Mouse (Mus musculus) neural tube, embryonic 12.5 days (tissue): ENCODE measurements around the gene Gm28047. TPM values are rescaled to one million over a fixed set of nuclear protein-coding genes. Genes with fewer than 3 reads are reported as not detected.
"Not testable (repeated sequence)": the region's sequence is repeated elsewhere in the genome, so short reads cannot be mapped to it uniquely, and the experiment has no call there.

Experiments used
- ATAC-seq: fragments of 200-750 bp; cut with Nextera tagmentation; 2 replicates; pipeline ENCODE4 v1.8.0; 2017; ENCODE audit warnings: low read depth, mild to moderate bottlenecking, moderate TSS enrichment, moderate library complexity; ENCODE audit not compliant: low FRiP score
- H3K27ac ChIP-seq: fragments of 300-500 bp; sonication (generic); 2 replicates; pipeline ENCODE4 v1.5.1; 2016
- H3K27me3 ChIP-seq: fragments of 300-500 bp; sonication (generic); replicated peaks from 2 replicates; pipeline ENCODE4 v1.6.1; 2016; ENCODE audit warnings: mild to moderate bottlenecking
- H3K36me3 ChIP-seq: fragments of 300-500 bp; sonication (generic); 2 replicates; pipeline ENCODE4 v1.6.1; 2016; ENCODE audit warnings: mild to moderate bottlenecking
- H3K4me1 ChIP-seq: fragments of 300-500 bp; sonication (generic); 2 replicates; pipeline ENCODE4 v1.6.1; 2016
- H3K4me2 ChIP-seq: fragments of 300-500 bp; sonication (generic); replicated peaks from 2 replicates; pipeline ENCODE4 v1.6.1; 2016; ENCODE audit warnings: mild to moderate bottlenecking
- H3K4me3 ChIP-seq: fragments of 300-500 bp; sonication (generic); 2 replicates; pipeline ENCODE4 v1.5.1; 2016
- H3K9ac ChIP-seq: fragments of 300-500 bp; sonication (generic); 2 replicates; pipeline ENCODE4 v1.6.1; 2016; ENCODE audit warnings: mild to moderate bottlenecking
- H3K9me3 ChIP-seq: fragments of 300-500 bp; sonication (generic); 2 replicates; pipeline ENCODE4 v1.6.1; 2016; ENCODE audit warnings: mild to moderate bottlenecking
- WGBS: fragments of 180-500 bp; shearing (Covaris S2); methylation state at CpG from one replicate; pipeline ENCODE4 v1.1.7; 2016; 5-methylcytosine and 5-hydroxymethylcytosine counted together
- polyA plus RNA-seq: library from polyadenylated mRNA; unstranded; fragments of >200 nt; fragmentation: Nextera tagmentation; extraction: Ambion mirVana; gene quantifications from 2 replicates; pipeline ENCODE4 v1.2.1, GENCODE M21; 2016

The Gm28047 gene
- polyA plus RNA-seq, 1 experiment from 2014 or later: not detected

DNA sequence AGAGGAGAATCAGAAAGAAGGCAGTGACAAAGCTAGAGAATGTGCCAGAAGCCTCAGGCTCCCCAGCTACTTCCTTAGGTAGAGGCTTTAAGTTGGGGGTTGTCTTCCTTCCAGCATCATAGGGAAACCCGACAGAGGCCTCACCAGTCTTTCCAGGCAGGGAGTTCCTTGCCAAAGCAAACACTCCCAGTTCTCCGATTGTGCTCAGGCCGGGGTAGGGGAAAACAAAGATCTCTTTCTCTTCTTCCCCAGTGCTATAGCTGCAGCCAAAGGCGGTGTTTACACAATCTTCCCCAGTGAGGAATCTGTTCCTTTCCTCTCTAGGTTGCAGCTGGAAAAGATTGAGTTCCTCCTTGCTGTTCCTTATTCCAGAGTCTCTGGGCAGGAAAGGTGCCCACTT lies 31.8 kb upstream of the Gm28047 start:
- Histone ChIP-seq H3K27me3 (no peaks in the 10 kb centered on the region), H3K4me3 (no peak overlapping the region), H3K4me1 (no peaks in the 10 kb centered on the region), H3K4me2 (no peak overlapping the region), H3K9ac (no peak overlapping the region), H3K36me3 (peaks cover 16% of the 10 kb centered on the region), H3K27ac (peak overlapping the region; percentile 60; the same call in 1 of the 2 replicates), H3K9me3 (no peaks in the 10 kb centered on the region)
- 16% methylated on average over 4 of the region's 4 CpGs for WGBS
- ATAC-seq: no peak

DNA sequence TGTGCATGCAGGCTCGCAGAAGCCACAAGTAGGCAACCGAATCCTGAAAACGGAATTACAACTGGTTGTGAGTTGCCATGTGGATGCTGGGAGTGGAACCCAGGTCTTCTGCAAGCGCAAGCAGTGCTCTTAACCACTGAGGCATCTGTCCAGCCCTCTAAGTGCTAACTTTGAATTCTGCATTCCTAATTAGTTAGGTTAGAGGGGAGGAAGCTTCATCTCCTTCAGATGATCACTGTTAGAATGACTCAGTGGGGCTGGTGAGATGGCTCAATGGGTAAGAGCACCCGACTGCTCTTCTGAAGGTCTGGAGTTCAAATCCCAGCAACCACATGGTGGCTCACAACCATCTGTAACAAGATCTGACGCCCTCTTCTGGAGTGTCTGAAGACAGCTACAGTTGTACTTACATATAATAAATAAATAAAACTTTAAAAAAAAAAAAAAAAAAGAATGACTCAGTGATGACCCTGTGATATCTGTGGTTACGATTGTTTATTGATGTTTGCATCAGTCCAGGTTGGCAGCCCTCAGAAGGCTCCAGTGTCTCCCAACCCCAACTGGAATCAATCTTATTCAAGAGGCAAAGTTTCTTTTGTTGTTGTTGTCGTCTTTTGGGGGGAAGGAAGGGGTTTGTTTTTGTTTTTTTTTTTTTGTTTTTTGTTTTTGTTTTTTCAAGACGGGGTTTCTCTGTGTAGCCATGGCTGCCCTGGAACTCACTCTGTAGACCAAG lies 27.2 kb upstream of the Gm28047 start:
- H3K4me2 ChIP-seq, H3K4me1 ChIP-seq, H3K27ac ChIP-seq, ATAC-seq, H3K36me3 ChIP-seq, H3K9me3 ChIP-seq, H3K9ac ChIP-seq, H3K27me3 ChIP-seq, H3K4me3 ChIP-seq: not testable (repeated sequence)
- 81% methylated on average over 9 of the region's 9 CpGs for WGBS

DNA sequence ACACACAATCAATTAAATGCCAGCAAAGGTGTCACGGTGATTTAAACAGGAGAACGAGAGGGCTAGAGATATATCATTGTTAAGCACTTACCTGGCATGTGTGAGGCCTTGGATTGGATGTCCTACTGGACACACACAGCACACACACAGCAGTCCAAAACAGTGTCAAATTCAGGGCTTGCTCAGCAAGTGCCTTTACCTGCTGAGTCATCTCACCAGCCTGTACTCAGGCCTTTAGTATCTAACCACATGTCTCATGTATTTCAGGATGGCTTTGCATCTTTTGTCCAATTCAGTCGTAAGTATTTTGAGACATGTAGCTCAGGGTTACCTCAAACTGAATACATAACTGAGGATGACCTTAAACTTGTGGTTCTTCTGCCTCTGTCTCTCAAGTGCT lies 26.2 kb upstream of the Gm28047 start:
- H3K9me3 ChIP-seq: no peaks in the 10 kb centered on the region
- WGBS: 83% methylated on average over 3 of the region's 3 CpGs
- ATAC-seq: no peak
- H3K4me2 ChIP-seq: no peak overlapping the region
- no peaks in the 10 kb centered on the region for H3K4me1 ChIP-seq
- no peak overlapping the region for H3K27ac ChIP-seq
- H3K9ac ChIP-seq: no peak overlapping the region
- H3K36me3 ChIP-seq: no peaks in the 10 kb centered on the region
- no peaks in the 10 kb centered on the region for H3K27me3 ChIP-seq
- no peak overlapping the region for H3K4me3 ChIP-seq

DNA sequence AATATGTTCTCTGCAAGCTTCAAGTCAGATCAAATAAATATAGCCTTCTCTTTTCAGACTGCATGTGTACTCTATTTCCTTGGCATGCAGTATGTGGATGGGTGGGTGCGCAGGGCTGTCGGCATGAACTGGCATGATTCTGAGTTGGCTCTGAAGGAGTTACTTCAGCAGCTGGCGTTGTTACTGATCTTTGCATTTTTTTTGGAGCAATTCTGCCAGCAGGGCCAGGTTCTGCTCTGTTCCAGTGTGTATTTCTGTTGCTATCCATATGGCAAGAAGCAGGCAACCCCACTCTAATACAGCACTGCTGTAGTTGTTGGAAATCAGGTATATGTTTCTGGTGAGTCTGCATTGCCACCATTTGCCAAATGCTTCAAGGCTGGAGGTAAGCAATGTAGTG lies 10.9 kb upstream of the Gm28047 start:
- H3K4me1 ChIP-seq: no peaks in the 10 kb centered on the region
- WGBS: 89% methylated on average over 3 of the region's 3 CpGs
- no peaks in the 10 kb centered on the region for H3K27me3 ChIP-seq
- no peak overlapping the region for H3K4me2 ChIP-seq
- H3K27ac ChIP-seq: no peak overlapping the region
- no peak for ATAC-seq
- no peaks in the 10 kb centered on the region for H3K9me3 ChIP-seq
- no peak overlapping the region for H3K4me3 ChIP-seq
- H3K9ac ChIP-seq: no peak overlapping the region
- no peaks in the 10 kb centered on the region for H3K36me3 ChIP-seq

DNA sequence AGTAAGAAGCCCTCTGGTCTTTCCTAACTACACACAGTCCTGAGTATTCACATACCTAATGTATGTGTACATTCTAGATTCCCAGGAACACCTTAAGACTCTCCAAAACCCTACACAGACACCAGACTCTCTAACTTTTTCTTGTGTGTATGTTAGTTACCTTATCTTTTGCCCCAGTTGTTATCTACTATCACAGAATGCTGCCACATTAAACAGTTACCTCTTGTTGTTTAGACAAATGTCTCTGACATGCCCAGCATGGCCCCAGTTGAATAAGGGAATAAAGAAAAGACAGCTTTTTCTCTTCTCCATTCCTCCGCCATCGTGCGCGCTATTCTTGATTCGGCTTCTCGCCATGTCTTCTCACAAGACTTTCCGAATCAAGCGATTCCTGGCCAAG lies 9.8 kb upstream of the Gm28047 start:
- H3K27ac ChIP-seq: no peak overlapping the region
- H3K4me2 ChIP-seq: no peak overlapping the region
- H3K9me3 ChIP-seq: no peaks in the 10 kb centered on the region
- WGBS: 94% methylated on average over 8 of the region's 8 CpGs
- ATAC-seq: no peak
- no peaks in the 10 kb centered on the region for H3K4me1 ChIP-seq
- H3K27me3 ChIP-seq: no peaks in the 10 kb centered on the region
- H3K4me3 ChIP-seq: no peak overlapping the region
- H3K36me3 ChIP-seq: no peaks in the 10 kb centered on the region
- H3K9ac ChIP-seq: no peak overlapping the region

DNA sequence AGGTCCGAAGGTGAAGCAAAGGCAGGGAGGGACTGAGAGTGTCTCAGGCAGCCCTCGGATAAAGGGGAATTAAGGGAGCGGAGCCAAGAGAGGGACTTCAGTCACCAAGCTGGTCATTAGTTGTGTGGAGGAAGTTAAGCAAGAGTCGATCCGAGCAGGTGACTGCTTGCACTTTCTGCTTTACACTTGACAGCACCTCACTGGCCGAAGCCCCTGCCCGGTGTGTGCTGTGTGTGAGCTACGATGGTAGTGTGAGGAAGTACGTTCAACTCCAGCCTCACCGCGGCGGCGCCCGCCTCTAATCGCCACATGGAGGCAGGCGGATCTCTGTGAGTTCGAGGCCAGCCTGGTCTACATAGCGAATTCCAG lies 804 bp upstream of the Gm28047 start:
- Histone ChIP-seq H3K4me2 (peak overlapping the region; percentile 64), H3K27ac (peak overlapping the region; percentile 91), H3K27me3 (no peaks in the 10 kb centered on the region), H3K9me3 (no peaks in the 10 kb centered on the region), H3K4me1 (peaks cover 11% of the 10 kb centered on the region), H3K36me3 (no peaks in the 10 kb centered on the region), H3K9ac (peak overlapping the region; percentile 71), H3K4me3 (peak overlapping the region; percentile 62)
- under 1% methylated on average over 18 of the region's 18 CpGs for WGBS
- ATAC-seq: peak; percentile 52

DNA sequence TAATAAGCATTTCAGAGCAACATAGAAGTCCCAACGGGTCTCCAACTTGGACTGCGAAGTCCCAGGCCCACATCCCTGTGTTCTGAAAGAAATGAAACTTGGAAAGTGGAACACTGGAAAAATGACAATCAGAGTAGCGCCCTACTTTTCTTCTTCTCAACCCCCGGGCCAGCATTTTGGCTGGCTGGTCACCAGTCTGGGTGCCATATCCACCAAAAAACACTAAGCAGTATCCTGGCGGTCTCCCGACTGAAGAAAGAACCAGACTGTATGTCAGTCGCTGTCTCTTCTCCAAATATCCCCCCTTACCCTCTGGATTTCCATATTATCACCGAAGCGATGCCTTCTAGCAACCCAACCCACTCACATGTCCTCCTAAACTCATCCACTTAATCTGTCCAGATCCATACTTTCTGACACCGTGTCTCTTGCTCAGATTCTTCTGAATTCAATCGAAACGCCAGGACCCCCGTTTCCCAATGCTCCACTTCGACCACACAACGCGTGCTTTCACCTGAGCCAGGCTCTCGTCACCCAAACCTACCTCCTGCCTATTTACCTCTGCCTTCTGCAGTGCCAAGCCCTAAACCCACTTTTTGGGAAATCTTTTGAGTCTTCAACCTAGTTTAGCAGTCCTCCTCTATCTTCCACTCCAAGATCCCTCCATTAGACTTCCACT lies 437 bp downstream of the Gm28047 start:
- no peaks in the 10 kb centered on the region for H3K36me3 ChIP-seq
- peak overlapping the region; percentile 71 for H3K9ac ChIP-seq
- ATAC-seq: no peak
- H3K27me3 ChIP-seq: no peaks in the 10 kb centered on the region
- 4% methylated on average over 17 of the region's 17 CpGs for WGBS
- H3K4me1 ChIP-seq: peaks cover 11% of the 10 kb centered on the region
- H3K4me3 ChIP-seq: peak overlapping the region; percentile 62
- H3K4me2 ChIP-seq: peak overlapping the region; percentile 64
- H3K9me3 ChIP-seq: no peaks in the 10 kb centered on the region
- H3K27ac ChIP-seq: no peak overlapping the region

DNA sequence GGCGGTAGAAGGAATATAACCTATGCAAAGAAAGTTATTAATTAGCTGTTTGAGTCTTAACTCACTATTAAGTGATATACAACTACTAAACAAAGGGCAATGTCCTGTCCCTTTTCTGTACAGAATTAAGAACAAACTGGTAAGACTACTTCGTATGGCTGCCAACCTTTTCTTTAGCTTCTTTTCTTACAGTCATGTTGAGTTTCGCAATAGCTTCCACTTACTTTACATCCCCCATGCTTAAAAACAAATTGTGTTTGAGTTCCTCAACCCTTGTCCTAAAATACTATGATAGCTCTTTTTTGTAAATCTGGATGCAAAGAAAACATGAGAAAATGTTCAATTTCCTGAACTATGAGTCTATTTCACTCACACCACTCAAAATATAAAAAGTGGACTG lies 1.7 kb downstream of the Gm28047 start:
- no peak overlapping the region for H3K9ac ChIP-seq

DNA sequence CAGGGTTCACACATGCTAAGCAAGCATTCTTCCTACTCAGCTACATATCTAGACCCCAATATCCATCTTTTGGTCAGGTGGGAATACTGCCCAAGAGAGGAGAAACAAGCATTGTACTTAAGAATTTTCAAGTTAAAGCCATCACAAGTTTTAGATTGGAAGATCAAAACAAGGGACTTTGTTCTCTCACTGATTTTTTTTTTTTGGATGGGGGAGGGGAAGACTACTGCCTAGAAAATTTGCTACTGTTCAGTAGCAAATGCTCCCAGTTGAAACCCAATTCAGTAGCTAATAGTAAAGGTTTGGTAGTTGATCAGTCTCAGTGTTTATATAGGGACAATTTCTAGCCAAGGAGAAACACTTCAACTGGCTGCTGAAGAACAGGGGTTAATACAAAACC lies 2.3 kb downstream of the Gm28047 start:
- H3K9me3 ChIP-seq: no peaks in the 10 kb centered on the region
- no peak overlapping the region for H3K4me2 ChIP-seq
- no peak for ATAC-seq

More for the DNA sequence above, 1.7 kb downstream of the Gm28047 start:
- peak overlapping the region; percentile 33 for H3K4me2 ChIP-seq
- H3K9me3 ChIP-seq: no peaks in the 10 kb centered on the region
- no peaks in the 10 kb centered on the region for H3K36me3 ChIP-seq
- H3K4me3 ChIP-seq: no peak overlapping the region
- no peak overlapping the region for H3K27ac ChIP-seq
- WGBS: 94% methylated on average over 3 of the region's 3 CpGs
- no peak for ATAC-seq
- no peaks in the 10 kb centered on the region for H3K27me3 ChIP-seq
- peaks cover 11% of the 10 kb centered on the region for H3K4me1 ChIP-seq

DNA sequence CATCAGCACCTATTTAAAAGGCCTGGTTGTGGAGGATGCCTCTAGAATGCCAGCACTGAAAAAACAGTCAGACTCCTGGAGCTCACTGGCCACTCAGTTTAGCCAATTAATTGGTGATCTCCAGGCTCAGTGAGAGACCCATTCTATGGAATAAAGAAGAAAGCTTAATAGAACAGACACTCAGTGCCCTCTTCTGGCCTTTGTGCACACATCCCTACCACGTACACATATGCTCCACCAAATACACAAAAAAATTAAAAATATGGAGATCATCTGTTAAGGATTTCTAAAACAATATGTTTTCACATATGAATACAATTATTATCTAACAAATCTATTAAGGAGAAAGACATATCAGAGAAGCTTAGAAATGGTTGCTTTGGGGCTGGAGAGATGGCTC lies 4.1 kb downstream of the Gm28047 start:
- Histone ChIP-seq H3K4me2 (no peak overlapping the region), H3K27ac (no peak overlapping the region), H3K4me1 (peaks cover 7% of the 10 kb centered on the region), H3K36me3 (no peaks in the 10 kb centered on the region), H3K9ac (no peak overlapping the region), H3K27me3 (no peaks in the 10 kb centered on the region), H3K4me3 (no peak overlapping the region), H3K9me3 (no peaks in the 10 kb centered on the region)
- 84% methylated on average over 1 of the region's 1 CpGs for WGBS
- ATAC-seq: no peak

More for the DNA sequence above, 2.3 kb downstream of the Gm28047 start:
- no peak overlapping the region for H3K9ac ChIP-seq
- no peak overlapping the region for H3K27ac ChIP-seq
- H3K36me3 ChIP-seq: no peaks in the 10 kb centered on the region
- H3K4me3 ChIP-seq: no peak overlapping the region
- H3K4me1 ChIP-seq: peaks cover 11% of the 10 kb centered on the region
- no peaks in the 10 kb centered on the region for H3K27me3 ChIP-seq

DNA sequence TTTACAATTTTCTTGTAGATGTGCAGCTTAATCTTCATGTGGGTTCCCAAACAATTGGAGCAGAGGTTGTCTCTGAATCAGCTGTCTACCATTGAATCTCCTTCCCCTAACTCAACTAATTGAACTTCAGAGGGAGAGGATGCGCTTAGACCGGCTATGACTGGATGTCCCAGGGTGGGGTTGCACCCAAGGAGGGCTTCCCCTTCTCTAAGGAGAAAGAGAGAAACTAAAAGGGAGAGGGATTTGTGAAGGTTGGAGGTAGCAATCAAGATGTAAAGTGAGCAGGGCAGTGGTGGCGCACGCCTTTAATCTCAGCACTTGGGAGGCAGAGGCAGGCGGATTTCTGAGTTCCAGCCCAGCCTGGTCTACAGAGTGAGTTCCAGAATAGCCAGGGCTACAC lies 5.4 kb downstream of the Gm28047 start:
- no peaks in the 10 kb centered on the region for H3K36me3 ChIP-seq
- no peak overlapping the region for H3K27ac ChIP-seq
- H3K9ac ChIP-seq: no peak overlapping the region
- no peak for ATAC-seq
- H3K9me3 ChIP-seq: no peaks in the 10 kb centered on the region
- WGBS: 93% methylated on average over 5 of the region's 5 CpGs
- H3K4me1 ChIP-seq: peaks cover 5% of the 10 kb centered on the region
- H3K4me3 ChIP-seq: no peak overlapping the region
- no peaks in the 10 kb centered on the region for H3K27me3 ChIP-seq
- H3K4me2 ChIP-seq: no peak overlapping the region

DNA sequence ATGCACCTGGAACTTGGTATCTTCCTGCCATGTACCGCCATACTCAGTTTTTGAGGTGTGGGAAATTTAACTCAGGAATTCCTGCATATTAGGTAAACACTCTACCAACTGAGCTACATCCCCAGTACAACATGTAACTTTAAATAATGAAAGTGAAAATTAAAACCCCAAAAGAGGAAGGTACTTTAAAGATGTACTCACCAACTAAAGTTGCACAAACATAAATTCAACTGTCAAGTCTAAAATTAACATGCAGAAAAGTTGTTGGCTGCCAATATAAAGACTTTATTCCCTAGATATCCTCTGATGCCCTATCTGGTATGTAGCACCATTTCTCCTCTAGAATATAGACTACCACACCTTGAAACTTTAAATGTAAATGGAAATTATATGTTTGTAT lies 7.2 kb downstream of the Gm28047 start:
- Histone ChIP-seq H3K27me3 (no peaks in the 10 kb centered on the region), H3K9me3 (no peaks in the 10 kb centered on the region), H3K4me2 (no peak overlapping the region), H3K4me3 (no peak overlapping the region), H3K9ac (no peak overlapping the region), H3K27ac (no peak overlapping the region), H3K36me3 (no peaks in the 10 kb centered on the region), H3K4me1 (no peaks in the 10 kb centered on the region)
- 96% methylated on average over 1 of the region's 1 CpGs for whole genome bisulfite sequencing
- no peak for ATAC-seq

DNA sequence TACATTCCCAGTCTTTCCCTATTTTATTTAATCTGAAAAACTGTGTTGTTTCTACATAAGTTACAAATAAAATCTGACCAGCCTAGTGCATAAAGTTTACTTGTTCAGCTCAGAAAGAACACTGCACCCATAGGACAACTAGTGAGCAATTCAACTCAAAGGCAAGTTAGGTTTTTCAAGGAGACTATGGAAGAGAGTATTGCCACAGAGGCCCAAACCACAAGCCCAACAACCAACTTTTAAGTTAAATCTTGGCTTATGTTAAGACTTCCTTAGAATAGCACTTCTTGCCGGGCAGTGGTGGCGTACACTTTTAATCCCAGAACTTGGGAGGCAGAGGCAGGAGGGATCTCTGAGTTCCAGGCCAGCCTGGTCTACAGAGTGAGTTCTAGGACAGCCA lies 8.7 kb downstream of the Gm28047 start:
- no peak overlapping the region for H3K4me3 ChIP-seq
- no peak overlapping the region for H3K4me2 ChIP-seq
- H3K9ac ChIP-seq: no peak overlapping the region
- ATAC-seq: no peak
- no peaks in the 10 kb centered on the region for H3K9me3 ChIP-seq
- H3K27me3 ChIP-seq: no peaks in the 10 kb centered on the region
- H3K27ac ChIP-seq: no peak overlapping the region
- 98% methylated on average over 2 of the region's 2 CpGs for WGBS
- no peaks in the 10 kb centered on the region for H3K4me1 ChIP-seq
- H3K36me3 ChIP-seq: no peaks in the 10 kb centered on the region
